Mouse (Mus musculus) cerebellum, adult 18-20 months (tissue): Measurements from ENCODE around the gene Wdr81.

ENCODE experiments used
- DNase-seq, 2 experiments: peaks; one replicate each; pipeline ENCODE4 v3.0.0; 2021

Wdr81 gene

DNA sequence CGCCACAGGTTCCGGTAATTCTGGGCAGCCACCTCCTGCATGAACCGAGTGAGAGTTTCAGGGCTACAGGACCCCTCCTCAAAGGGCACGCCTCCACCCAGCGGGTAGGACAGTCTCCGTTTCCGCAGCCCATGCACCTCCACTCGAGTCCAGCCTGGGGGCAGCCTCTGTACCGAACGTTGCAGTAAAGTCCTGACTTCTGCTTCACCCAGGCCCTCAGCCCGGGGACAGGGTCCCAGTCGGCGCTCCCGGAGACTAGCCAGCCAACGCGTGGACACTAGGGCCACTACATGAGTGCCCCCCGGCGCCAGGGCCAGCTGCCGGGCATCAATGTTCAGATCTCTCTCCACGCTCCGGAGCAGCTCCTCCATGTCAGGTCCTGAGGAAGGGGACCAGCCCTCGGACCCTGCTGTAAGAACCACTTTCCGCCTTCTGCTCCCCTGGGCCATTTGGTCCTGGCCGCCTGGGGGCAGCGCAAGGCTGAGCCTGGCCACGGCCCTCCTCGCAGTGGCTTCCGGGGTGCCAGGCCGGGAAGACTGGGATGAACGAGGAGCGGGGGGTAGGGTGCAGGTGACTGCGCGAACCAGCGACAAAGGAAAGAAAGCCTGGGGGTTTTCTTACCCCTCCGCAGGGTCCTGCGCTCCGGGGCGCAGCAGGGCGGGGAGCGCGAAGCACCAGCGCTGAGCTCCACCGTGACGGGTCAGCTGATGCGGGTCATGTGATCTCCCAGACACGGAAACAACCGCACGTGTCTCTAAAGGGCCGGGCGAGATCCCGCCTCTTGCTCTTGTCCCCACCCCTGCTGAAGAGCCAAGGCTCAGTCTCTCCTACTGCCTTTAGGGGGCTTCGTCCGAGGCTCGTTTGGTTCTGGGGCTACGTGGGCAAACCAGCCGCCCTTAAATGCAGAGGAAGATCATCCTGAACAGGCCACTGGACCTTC, at the start of gene Wdr81:
Gene Wdr81, minus strand, starts transcription at position 727 of the 940 bp plus-strand sequence.
- DNase-seq: peak; percentile 83 to 91

DNA sequence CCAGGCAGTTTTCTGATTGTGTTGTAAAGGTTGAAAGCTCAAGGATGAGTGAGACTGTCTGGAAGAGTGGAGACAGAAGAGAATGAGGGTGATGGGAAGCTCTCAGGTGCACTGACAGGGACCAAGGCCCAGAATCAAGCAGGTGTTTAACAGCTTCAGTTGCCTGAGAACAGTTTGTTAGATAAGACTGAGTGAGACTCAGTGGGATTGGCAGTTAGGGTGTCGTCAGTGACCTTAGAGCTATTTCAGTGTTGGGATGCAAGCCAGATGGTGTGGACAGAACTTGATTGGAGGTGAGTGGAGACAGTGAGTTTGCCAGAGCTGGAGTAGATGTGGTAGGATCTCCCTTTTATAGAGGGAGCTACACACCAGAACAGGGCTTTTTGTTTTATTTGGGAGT, 43.6 kb upstream of the Wdr81 start:
- no peak for DNase-seq

DNA sequence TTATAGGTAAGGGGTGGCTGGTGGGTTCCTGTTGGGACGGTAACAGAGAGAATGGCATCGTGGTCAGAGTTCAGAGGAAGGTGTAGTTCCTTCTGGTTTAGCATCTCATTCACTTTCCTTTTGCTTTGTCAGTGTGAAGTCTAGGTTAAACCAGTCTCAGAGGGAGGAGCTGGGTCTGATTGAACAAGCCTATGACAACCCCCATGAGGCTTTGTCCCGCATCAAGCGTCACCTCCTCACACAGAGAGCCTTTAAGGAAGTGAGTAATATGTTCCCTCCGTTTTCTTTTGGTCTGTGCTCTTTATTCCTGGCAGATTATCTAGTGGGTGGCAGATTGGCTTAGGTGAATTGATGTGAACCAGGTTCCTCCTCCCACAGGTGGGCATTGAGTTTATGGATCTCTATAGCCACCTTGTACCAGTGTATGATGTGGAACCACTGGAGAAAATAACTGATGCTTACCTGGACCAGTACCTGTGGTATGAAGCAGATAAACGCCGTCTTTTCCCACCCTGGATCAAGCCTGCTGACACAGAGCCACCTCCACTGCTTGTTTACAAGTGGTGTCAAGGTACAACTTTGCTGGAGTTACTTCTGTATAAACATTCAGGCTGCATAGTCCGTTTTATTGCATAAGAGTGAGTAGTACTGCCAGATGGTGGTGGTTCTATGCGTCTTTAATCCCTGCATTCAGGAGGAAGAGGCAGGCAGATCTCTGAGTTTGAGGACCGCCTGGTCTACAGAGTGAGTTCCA, 40.0 kb upstream of the Wdr81 start:
- DNase-seq: no peak

DNA sequence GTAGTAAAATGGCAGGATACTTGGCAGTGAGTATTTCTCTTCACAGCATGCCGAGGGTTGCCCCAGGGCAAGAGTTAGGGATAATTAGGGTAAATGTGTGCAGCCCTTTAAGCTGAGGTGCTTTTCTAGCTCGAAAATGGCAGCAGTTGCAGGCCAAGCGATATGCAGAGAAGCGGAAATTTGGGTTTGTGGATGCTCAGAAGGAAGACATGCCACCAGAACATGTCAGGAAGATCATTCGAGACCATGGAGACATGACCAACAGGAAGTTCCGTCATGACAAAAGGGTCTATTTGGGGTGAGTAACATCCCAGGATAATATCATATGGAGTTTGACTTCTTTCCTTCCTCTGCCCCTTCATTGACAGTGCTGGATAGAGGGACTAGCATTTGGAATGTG, 33.0 kb upstream of the Wdr81 start:
- no peak for DNase-seq

DNA sequence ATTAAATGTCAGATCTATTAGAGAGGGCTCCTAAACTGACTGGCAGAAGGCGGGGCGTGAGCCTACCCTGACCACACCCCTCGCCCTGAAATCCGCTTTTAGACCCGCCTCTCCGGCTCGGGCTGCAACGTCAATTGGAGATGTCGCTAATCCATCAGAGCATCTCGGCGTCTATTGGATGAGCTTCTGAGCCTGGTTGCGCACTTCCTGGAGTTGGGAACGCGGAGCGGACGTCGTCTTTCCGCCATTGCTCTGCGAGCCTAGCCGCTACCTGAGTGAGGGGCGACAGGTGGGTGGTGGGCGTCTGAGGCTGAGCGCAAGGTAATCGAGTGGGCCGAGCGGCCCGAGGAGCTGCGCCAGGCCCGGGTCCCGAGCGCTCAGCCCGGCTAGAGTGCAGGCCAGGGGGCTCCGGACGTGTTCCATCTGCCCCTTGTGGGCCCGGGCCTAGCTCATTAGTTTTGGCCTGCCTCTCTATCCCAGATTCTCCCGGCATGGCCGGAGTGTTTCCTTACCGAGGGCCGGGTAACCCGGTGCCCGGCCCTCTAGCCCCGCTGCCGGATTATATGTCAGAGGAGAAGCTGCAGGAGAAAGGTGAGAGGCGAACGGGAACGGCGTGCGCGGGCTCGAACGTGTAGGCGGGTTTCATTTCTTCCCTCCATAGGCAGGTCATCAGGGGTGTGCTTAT, 32.2 kb upstream of the Wdr81 start, which contains the start of gene Prpf8:
Gene Prpf8, plus strand, starts transcription at position 216 of the 685 bp plus-strand sequence.
- peak; percentile 97 to 98 for DNase-seq

DNA sequence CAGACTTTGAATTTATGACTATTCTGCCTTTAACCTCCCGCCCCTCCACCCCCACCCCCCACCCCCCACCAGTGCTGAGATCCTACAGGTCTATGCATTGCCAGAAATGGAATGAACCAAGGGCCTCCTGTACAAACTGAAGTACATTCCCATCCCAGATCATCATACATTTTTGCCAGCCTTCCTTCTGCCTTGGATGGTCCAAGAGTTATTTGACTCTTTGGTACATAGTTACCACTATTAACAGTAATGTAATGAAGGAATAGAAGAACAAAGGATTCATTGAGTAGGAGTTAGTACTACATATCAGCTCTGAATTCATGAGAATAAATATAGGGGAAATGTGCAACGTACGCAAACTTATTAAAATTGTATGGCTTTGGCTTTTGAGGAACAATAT, 31.7 kb upstream of the Wdr81 start:
- DNase-seq: no peak

DNA sequence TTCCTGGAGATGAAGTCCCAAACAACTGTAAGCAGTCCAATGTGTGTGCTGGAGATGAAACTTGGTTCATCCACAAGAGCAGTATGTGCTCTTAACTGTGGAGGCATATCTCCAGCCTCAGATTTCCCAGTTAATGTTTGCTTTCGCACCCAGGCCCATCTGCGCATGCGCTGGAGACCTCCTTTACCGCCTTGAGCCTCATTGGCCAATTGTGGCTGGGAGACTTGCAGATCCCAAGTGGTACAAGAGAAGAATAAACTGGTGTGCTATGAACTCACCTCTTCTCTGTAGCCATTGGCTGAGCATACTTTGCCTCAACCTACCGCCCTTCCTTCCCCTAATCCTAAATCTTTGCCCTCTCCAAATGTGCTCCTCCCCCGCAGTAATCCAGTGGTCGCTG, 18.9 kb upstream of the Wdr81 start:
- DNase-seq: no peak

DNA sequence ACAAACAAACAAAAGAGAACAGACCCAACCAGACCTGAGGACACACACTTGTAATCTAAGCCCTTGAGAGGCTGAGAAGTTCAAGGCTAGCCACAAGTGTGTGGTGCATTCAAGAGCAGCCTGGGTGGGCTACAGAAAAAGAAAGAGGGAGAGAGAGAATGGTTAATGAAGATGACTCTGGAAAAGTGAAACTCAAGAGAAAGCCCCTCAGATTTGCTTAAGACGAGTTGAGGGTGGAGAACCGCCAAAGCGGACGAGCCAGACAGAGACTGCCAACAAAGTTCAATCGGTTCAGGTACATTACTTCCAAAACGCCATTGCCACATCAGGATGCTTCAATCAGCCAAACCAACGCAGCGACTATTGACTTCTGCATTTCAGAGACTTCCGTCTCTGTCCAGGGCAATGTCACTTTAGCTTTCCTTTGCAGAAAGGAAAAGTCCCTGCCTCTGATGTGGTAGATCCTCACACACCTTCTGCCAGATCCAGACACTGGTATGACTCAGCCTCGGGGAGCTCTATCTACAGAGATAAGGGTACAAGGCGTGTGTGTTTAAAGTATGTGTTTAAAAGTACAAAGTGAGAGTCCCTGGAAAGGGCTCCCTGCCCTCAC, 18.1 kb upstream of the Wdr81 start:
- DNase-seq: no peak

DNA sequence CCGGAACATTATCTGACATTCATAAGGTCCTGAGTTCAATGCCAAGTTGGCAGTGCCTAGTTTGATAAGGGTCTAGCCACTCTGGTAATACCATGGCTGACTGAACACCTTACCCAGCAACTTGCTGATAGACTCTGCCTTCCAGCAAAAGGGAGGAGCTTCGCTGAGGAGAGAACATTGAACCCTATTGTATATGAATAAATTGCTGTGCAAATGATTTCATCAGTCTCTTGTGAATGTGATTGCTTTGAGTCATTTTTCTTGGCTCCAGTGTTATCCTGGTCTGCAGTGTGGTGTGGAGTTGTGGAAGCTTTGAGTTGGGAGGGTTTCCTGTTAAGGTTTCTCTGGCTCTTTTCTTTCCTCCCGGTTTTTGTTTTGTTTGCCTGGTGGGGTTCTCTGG, 16.2 kb upstream of the Wdr81 start:
- DNase-seq: no peak

DNA sequence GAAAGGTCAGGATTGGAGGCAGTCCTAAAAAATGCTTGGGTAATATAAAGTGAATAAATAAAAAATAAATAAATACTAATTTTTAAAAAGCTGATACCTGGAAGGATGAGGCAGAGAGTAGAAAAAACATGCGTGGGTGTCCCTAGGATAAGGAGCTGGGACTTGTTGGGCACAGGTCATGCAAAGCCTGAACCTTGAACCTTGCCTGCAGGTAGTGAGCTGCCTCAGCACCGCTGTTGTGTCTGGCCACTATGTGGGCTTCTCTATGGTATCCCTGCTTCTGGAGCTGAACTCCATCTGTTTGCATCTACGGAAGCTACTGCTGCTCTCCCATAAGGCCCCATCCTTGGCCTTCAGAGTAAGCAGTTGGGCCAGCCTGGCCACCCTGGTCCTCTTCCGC, 14.7 kb upstream of the Wdr81 start:
- DNase-seq: no peak

DNA sequence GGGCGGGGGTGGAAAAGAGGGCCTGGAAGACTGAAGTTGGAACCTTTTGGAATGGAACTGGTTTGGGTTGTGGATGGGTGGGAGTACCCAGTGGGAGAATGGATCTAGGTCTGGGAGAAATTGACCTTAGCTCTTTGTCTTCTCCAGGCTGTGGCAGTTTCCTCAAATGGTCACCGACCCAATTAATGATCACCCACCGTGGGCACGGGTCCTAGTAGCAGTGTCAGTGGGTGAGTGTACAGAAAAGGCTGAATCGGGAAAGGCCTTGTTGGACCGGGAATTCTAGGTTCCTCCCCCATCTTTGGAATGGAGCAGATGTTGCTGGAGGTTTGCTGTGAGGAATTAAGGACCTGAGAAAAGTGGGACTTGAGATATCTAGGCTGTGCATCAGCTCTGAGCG, 13.9 kb upstream of the Wdr81 start:
- no peak for DNase-seq

DNA sequence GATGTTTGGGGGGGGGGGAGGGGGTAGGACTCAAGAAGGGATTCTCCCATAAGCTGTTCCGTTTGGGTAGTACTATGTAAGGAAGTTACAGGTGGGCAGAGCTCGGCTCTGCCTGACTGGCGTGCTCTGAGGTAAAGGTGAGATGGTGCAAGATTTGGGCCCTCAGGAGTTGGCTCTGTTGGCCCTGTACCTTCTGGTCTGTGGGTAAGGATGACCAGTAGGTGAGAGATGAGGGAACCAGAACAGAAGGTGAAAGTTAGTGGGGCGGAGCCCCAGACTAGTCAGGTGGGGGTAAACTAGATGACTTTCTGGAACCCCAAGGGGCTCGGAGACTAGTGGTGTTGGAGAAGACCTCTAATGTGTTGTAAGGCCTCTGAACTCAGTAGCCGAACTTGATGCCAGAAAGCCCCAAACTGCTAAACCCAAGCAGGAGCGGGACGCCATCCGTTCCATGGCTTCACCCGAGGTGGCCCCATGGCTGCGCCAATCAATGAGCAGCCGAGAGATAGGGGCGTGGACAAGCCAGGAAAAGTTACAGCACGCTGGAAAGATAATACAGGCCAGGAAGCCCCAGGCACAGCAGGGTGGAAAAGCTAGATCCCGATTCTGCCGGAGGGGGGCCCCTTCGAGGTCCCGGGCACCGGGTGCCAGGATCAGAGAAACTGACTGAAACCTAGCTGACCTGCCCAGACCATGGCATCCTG, 13.1 kb upstream of the Wdr81 start:
- DNase-seq: no peak

DNA sequence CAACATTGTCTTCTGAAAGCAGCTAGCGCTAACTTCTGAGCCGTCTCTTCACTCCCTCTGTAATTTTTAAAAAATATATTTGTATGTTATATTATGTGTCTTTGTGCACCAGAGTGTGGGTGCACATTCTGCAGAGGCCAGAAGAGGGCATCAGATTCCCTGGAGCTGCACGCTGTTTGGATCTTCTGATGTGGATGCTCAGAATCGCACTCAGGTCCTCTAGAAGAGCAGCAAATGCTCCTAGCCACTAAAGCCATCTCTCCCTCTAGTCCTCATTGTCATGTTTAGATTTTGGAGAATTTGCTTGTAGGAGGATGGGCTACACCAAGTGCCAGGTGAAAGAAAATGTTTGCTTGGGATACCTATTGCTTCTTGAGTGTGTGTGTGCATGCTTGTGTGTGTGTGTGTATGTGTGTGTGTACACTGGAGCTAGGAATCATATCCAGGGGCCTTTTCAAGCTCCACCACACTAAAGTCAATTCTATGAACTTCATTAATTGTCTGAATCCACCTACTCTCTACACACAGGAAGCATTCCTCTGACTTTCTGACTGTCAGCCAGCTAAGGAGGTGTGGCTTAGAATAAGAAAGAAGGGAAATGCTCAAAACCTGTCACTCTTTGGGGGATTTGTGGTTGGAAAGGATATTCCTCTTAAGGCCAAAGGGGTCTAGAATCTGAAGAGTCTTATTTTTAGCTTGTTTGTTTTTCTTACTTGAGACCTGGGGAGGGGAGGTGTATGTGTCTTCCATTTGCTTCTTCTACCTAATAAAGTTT, 12.4 kb upstream of the Wdr81 start:
- no peak for DNase-seq

DNA sequence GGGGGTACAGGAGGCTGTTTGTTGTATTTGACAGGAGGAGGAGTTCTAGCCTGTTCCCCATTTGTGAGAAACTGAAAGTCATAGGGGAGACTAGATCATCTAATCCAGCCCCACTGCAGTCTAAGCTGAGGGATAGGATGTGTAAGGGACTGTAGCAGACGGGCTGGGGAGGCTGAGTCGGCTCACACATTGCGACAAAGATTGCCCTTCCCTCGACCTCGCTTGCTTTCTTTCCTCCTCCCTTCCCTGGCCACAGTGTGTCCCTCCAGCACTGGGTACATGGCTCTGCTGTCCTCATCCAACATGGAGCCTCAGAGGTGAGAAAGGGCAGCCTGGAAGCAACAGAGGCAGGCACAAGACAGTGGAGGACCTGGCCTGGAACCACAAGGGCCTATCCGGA, 10.5 kb upstream of the Wdr81 start:
- no peak for DNase-seq

DNA sequence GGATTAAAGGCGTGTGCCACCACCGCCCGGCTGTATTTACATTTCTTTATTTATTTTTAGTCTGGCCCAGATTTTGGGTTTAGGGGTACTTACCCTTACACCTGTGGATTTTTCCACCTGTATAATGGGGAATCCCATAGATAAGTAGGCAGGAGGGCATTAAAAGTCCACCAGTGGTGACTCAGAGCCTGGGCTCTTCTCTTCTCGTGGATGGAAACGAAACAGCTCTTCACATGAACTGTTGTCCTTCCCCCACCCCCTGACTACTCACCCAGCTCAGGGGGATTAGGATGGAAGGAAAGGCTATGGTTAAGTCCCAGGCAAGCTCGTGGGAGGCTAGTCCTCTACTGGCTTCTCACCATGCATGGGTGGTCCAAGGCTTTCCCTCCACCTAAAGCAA, 9.9 kb upstream of the Wdr81 start:
- DNase-seq: no peak

DNA sequence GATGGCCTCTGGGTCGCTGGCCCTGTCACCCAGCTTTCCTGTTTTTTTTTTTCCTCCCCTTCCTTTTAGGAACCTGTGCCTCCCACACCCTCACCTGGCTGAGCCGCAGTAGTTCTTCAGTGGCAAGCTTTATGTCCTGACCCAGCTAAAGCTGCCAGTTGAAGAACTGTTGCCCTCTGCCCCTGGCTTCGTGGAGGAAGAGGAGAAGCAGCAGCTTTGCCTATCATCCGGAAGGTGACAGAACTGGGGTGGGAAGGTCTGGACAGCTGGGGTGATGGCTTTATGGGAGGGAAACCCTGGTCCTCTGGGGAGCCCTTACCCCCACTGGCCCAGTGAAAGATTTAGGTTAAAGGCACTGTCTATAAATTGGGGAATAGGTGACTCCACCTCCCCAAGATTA, 9.1 kb upstream of the Wdr81 start:
- no peak for DNase-seq

DNA sequence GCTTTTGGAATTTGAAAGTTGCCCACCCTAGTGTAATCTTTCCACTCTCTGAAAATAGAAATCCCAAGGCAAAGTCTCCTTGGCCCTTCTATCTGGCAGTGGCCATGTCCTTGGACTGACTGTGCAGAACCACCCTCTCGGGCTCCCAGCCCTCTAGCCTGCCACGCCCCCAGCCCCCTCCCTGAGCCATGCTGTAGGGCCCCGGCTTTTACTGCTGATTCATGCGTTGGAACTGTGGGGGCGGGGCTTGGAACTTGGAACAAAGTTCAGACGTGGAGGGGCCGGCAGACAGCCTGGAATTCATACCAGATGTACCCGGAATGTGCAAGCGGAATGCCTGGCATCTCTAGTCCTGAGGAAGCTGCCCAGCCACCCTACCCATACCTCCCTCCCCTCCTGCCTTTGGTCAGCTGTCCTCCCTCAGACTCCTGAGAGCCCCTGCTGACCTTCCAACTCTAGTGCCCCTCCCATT, 8.4 kb upstream of the Wdr81 start:
- peak; percentile 45 to 55 for DNase-seq

DNA sequence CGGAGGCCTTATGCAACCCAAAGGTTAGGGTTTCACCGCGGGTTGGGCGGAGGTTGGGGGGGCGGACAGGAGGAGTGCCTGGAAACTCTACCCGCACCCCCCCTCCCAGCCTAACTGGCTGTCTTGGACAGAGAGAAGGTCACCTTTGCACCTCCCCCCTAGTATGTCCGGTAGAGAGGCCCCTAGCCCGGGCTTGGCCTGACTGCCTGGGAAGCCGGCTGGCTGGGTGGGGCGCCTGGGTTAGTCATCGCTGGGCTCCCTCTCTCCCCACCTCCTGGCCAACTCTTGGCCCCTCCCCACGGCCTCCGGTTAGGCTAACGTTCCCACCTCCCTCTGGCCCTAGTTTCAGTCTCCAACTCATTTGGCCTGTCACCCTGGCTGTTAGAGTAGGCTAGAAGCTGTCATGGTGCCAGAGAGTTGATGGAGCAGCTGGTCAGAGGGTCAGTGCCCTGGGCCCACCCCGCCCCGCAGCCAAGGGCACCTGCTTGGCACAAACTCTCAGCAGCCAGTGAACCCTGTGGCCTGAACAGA, 7.8 kb upstream of the Wdr81 start:
- peak; percentile 52 to 58 for DNase-seq

DNA sequence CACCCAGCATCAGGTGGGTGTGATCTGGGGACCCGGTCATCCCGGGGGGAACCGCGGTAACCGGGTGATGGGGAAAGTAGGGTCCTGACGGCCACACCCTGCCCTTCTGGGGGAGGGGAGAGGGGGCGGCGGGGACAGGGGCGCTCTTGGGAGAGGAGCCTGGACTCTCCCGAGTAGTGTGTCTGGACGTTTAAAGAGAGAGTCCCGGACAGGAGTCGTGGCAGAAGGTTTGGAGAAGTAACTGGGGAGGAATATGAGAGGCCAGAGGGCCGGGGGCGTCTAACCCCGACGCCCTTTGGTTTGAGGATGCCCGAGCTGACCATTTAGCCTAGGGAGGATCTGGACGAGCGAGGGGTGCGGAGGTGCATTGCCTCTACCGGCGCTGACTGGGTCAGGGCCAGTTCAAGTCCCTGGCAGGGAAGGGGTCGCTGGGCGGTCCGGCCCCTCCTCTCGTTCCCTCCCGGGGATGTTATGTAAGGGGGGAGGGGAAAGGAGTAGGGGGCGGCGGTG, 7.3 kb upstream of the Wdr81 start:
- no peak for DNase-seq

DNA sequence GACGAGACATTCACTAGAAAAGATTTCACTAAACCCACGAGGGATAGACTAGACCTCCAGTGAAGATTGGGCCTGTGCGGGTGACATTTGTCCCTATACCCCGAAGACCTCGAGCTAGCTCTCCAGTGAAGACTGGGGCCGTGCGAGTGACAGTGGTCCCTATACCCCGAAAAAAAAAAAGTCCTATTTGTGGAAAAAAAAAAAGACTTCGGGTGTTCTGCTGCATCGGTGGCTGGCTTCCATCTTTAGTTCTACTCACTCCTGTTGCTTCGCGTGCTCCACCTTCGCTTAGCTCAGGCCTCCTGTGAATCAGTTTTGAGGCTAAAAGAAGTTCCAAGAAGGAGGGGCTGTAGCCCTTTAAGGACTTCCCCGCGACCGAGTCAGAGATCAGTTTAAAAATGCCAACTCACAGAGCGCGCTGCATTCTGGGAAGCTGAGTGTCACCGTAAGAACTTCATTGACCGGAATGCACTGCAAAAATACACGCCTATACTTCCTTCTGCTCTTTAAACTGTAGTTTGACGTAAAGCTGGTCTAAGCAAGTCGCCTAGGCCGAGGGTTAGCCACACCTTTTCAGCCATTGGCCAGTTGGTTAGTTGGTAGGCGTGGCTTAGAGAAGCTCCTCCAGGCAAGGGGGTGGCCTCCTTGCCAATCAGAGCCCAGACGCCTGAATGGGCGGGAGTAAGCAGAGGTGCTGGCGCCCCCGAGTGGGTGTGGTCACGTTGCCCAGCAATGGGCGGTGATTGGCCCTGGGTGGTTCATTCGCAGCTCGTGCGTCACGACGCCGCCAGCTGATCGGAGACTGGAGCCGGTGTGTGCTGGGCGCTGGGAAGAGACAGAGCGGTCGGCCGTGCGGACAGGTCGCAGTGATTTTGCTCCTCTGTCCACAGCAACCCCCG, 6.6 kb upstream of the Wdr81 start, which contains the start of gene Tlcd2:
Gene Tlcd2, plus strand, starts transcription at position 872 of the 899 bp plus-strand sequence.
- peak; percentile 98 to 100 for DNase-seq
